Mouse (Mus musculus) macrophage (primary cell): Measurements from ENCODE around the gene Clps. TPM values are rescaled to one million over a fixed set of nuclear protein-coding genes. Genes with fewer than 3 reads are reported as not detected.
"Not testable (repeated sequence)": the region's sequence is repeated elsewhere in the genome, so short reads cannot be mapped to it uniquely, and the experiment has no call there.

Source experiments
- H3K27ac ChIP-seq: fragments of 350-480 bp; formaldehyde crosslinking; 2 replicates; pipeline ENCODE4 v1.9.0; 2021
- H3K36me3 ChIP-seq: fragments of 350-480 bp; formaldehyde crosslinking; 2 replicates; pipeline ENCODE4 v1.9.0; 2021; ENCODE audit errors: inconsistent target
- H3K4me3 ChIP-seq: fragments of 350-480 bp; formaldehyde crosslinking; 2 replicates; pipeline ENCODE4 v1.9.0; 2021; ENCODE audit errors: inconsistent target
- H3K79me2 ChIP-seq: fragments of 350-480 bp; formaldehyde crosslinking; 2 replicates; pipeline ENCODE4 v1.9.0; 2021; ENCODE audit errors: inconsistent target
- WGBS: methylation state at CpG from one replicate; pipeline ENCODE4 v1.1.7; 2026; ENCODE audit warnings: inconsistent platforms; ENCODE audit not compliant: missing documents; 5-methylcytosine and 5-hydroxymethylcytosine counted together
- polyA plus RNA-seq: library from polyadenylated mRNA; stranded (reverse); fragments of 250-400 nt; gene quantifications from 3 replicates; pipeline ENCODE4 v1.2.4, GENCODE M21; 2018; ENCODE audit warnings: inconsistent platforms

Gene Clps
- polyA plus RNA-seq, 1 experiment from 2014 or later: not detected

- Histone ChIP-seq H3K79me2 (no peaks in the 10 kb centered on the region), H3K36me3 (no peaks in the 10 kb centered on the region), H3K27ac (no peak overlapping the region), H3K4me3 (no peak overlapping the region)
- 78% methylated on average over 3 of the region's 3 CpGs for WGBS
Observed at GRCm38 (mm10) chr17:28571868-28572267, 11.3 kb upstream of the Clps start.

- Histone ChIP-seq H3K27ac (no peak overlapping the region), H3K79me2 (no peaks in the 10 kb centered on the region)
- WGBS: 67% methylated on average over 3 of the region's 3 CpGs
Observed at GRCm38 (mm10) chr17:28567541-28567940, 7.0 kb upstream of the Clps start.

GRCm38 (mm10) chr17:28565181-28565580 lies 4.6 kb upstream of the Clps start:
- no peaks in the 10 kb centered on the region for H3K36me3 ChIP-seq
- H3K27ac ChIP-seq: no peak overlapping the region
- H3K4me3 ChIP-seq: no peak overlapping the region

More at GRCm38 (mm10) chr17:28567541-28567940, 7.0 kb upstream of the Clps start:
- Histone ChIP-seq H3K4me3 (no peak overlapping the region), H3K36me3 (no peaks in the 10 kb centered on the region)

GRCm38 (mm10) chr17:28561613-28562012 lies 1.0 kb upstream of the Clps start:
- H3K4me3 ChIP-seq: no peak overlapping the region
- H3K36me3 ChIP-seq: no peaks in the 10 kb centered on the region
- no peak overlapping the region for H3K27ac ChIP-seq
- WGBS: 82% methylated on average over 7 of the region's 7 CpGs
- H3K79me2 ChIP-seq: no peaks in the 10 kb centered on the region

More at GRCm38 (mm10) chr17:28565181-28565580, 4.6 kb upstream of the Clps start:
- H3K79me2 ChIP-seq: no peaks in the 10 kb centered on the region

- WGBS: 81% methylated on average over 6 of the region's 6 CpGs
Observed at GRCm38 (mm10) chr17:28557772-28558171, 2.8 kb downstream of the Clps start.

GRCm38 (mm10) chr17:28556635-28557396 lies 3.8 kb downstream of the Clps start:
- no peak overlapping the region for H3K27ac ChIP-seq
- no peaks in the 10 kb centered on the region for H3K79me2 ChIP-seq
- no peaks in the 10 kb centered on the region for H3K36me3 ChIP-seq
- no peak overlapping the region for H3K4me3 ChIP-seq
- WGBS: 45% methylated on average over 6 of the region's 6 CpGs

More at GRCm38 (mm10) chr17:28557772-28558171, 2.8 kb downstream of the Clps start:
- H3K36me3 ChIP-seq: no peaks in the 10 kb centered on the region
- H3K4me3 ChIP-seq: no peak overlapping the region
- no peaks in the 10 kb centered on the region for H3K79me2 ChIP-seq
- no peak overlapping the region for H3K27ac ChIP-seq

- 94% methylated on average over 4 of the region's 4 CpGs for WGBS
- not testable (repeated sequence) for H3K36me3 ChIP-seq, H3K79me2 ChIP-seq, H3K4me3 ChIP-seq, H3K27ac ChIP-seq
Observed at GRCm38 (mm10) chr17:28554021-28554420, 6.5 kb downstream of the Clps start.

- Histone ChIP-seq H3K36me3 (no peaks in the 10 kb centered on the region), H3K27ac (no peak overlapping the region), H3K4me3 (no peak overlapping the region), H3K79me2 (no peaks in the 10 kb centered on the region)
- 34% methylated on average over 7 of the region's 14 CpGs for WGBS
Observed at GRCm38 (mm10) chr17:28553040-28553793, 7.3 kb downstream of the Clps start.

GRCm38 (mm10) chr17:28549111-28549510 lies 11.5 kb downstream of the Clps start, which contains the start of gene Clpsl2:
Gene Clpsl2, plus strand, starts transcription at chr17:28549411.
- H3K4me3 ChIP-seq: no peak within 1 kb of the TSS
- WGBS: 78% methylated on average over 14 of the region's 14 CpGs
- H3K27ac ChIP-seq: no peak within 1 kb of the TSS
- no peaks in the 10 kb centered on the region for H3K79me2 ChIP-seq
- no peaks in the 10 kb centered on the region for H3K36me3 ChIP-seq

- H3K4me3 ChIP-seq: no peak overlapping the region
Observed at GRCm38 (mm10) chr17:28548550-28548949, 12.0 kb downstream of the Clps start.

GRCm38 (mm10) chr17:28546925-28547324 lies 13.6 kb downstream of the Clps start:
- Histone ChIP-seq H3K79me2 (no peaks in the 10 kb centered on the region), H3K27ac (no peak overlapping the region), H3K36me3 (no peaks in the 10 kb centered on the region), H3K4me3 (no peak overlapping the region)
- WGBS: 77% methylated on average over 1 of the region's 1 CpGs

More at GRCm38 (mm10) chr17:28548550-28548949, 12.0 kb downstream of the Clps start:
- H3K79me2 ChIP-seq: no peaks in the 10 kb centered on the region
- no peaks in the 10 kb centered on the region for H3K36me3 ChIP-seq
- H3K27ac ChIP-seq: no peak overlapping the region
- WGBS: 73% methylated on average over 10 of the region's 11 CpGs

GRCm38 (mm10) chr17:28537881-28538280 lies 22.7 kb downstream of the Clps start:
- Histone ChIP-seq H3K4me3 (no peak overlapping the region), H3K27ac (no peak overlapping the region), H3K36me3 (no peaks in the 10 kb centered on the region), H3K79me2 (no peaks in the 10 kb centered on the region)
- 70% methylated on average over 11 of the region's 12 CpGs for WGBS

- WGBS: 95% methylated on average over 13 of the region's 13 CpGs
- H3K36me3 ChIP-seq: no peaks in the 10 kb centered on the region
- no peaks in the 10 kb centered on the region for H3K79me2 ChIP-seq
- H3K27ac ChIP-seq: no peak overlapping the region
- H3K4me3 ChIP-seq: no peak overlapping the region
Observed at GRCm38 (mm10) chr17:28533327-28533726, 27.2 kb downstream of the Clps start.

GRCm38 (mm10) chr17:28532557-28532956 lies 28.0 kb downstream of the Clps start:
- WGBS: 65% methylated on average over 7 of the region's 7 CpGs
- no peak overlapping the region for H3K27ac ChIP-seq
- H3K4me3 ChIP-seq: no peak overlapping the region

GRCm38 (mm10) chr17:28531946-28532345 lies 28.6 kb downstream of the Clps start:
- no peak overlapping the region for H3K4me3 ChIP-seq
- no peak overlapping the region for H3K27ac ChIP-seq
- 51% methylated on average over 18 of the region's 18 CpGs for WGBS
- H3K36me3 ChIP-seq: no peaks in the 10 kb centered on the region
- H3K79me2 ChIP-seq: no peaks in the 10 kb centered on the region

More at GRCm38 (mm10) chr17:28532557-28532956, 28.0 kb downstream of the Clps start:
- Histone ChIP-seq H3K79me2 (no peaks in the 10 kb centered on the region), H3K36me3 (no peaks in the 10 kb centered on the region)
